Mouse (Mus musculus) kidney, adult 18-20 months (tissue): ENCODE measurements around the gene Nmur1.

Experiments
- DNase-seq: peaks from one replicate; pipeline ENCODE4 v3.0.0; 2021

Nmur1 gene

DNA sequence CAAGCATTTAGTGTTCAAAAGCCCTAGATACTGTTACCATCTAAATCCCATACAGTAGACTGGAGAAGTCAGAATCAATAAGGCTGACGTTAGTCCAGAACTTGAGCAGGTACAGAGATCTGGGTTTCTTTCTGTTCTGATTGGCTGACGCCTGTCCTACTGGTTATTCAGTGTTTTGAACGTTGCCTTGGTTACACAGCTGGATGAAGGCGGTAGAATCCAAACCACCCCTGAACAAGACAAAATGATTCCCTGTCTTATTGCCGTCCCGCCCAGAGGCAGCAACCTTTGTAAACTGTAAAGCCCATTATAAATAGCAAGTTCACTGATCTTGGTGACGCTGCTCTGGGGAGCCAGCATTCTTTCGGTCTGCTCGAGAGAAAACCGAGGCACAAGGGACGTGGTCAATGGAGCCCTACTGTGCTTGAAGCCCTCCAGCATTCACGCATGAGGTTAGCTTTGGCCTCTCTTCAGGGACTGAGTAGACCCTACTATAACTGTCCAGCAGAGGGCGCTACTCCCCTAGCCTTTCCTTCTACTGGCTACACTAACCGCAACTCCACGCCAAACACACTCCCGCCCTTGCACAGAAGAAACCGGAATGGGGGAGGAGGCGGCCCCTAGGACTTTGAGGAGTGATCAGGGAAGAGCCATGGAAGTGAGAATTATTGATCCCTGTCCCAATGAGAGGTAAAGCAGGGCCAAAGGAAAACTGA lies 14.3 kb upstream of the Nmur1 start:
- DNase-seq: peak; percentile 94

DNA sequence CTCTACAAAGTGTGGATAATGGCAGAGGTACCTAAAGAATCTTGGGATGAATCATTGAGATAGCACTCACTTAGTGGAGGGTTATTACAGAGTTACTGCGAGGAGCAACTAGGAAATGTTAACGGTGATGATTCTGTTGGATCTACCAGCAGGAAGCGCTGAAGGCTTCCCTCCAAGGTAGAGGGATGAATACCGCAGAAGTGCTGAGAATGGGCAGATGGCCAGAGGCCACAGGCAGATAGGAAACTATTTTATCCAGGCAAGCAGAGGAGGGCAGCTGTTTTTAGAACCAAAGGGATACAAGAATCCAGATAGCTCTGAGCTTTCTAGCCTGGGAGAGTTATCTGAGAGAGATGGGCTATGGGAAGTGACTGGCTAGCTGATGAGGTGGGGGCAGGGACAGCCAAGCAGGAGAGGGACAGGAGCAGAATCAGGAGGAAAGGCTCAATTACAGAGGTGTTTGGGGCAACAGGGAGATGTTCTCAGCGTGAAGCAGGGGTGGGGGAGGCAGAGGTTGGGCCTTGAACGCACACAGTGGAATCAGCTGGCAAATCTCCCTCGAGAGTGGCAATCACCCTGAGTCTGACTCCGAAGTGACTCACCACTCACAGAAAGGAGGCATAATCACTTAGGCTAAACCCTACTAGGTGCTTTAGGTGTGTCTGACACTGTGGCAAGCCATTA lies 13.6 kb upstream of the Nmur1 start:
- no peak for DNase-seq

DNA sequence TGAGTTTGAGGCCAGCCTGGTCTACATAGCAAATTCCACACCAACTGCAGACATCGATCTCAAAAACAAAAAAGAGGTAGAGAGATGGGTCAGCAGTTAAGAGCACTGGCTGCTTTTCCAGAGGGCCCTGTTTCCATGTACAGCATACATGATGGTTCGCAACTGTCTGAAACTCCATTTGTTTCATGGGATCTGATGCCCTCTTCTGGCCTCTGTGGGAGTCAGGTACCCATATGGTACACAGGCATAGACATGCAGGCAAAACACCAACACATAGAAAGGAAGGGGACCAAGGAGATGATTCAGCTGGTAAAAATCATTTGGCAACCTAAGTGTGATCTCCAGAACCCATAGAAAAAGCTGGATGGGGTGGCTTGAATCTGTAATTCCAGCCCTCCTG lies 12.5 kb upstream of the Nmur1 start:
- DNase-seq: no peak

DNA sequence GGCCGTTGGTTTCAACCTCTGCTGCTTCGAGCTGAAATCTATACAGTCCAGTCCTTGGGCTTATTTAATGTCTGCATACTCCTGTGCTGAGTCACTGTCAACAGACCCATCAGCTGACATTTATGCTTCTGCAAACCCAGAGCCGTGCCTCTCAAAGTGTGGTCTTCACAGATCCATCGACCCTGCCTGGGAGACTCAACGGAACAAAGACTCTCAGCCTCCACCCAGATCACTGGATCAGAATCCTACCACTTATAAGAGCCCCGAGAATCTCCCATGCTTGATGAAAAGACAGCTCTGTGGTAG lies 11.9 kb upstream of the Nmur1 start:
- DNase-seq: no peak

DNA sequence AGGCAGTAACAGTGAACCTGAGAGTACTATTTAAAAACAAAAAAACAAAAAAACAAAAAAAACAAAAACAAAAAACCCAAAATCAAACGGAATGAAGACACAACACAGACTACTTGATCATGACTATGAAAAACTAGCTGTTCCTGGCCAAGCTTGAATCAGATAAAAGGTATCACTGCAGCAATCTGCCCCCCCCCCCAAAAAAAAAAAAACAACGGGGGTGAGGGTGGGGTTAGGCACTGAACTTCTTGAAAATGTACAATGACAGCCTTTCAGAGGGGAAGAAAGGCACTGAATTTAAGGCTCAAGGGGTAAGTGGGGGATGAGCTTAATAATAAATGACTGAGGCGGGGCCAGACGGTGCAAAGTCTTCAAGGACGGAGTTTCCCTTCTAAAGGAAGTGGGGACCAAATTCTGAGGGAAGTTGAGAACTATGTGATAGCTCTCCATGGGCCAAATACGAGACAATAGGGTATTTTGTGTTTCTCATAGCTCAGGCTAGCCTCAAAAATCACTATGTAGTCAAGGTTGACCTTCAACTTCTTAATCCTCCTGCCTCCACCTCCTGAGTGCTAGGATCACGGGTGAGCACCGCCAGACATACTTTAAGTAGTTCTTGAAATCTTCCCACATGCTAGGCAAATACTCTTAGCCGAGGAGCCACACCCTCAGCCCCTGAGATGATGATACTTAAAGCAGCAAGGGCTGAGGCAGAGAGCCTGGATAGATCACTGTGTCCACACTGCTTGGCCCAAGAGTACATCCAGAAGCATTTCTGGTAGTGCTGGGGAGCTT lies 11.4 kb upstream of the Nmur1 start:
- no peak for DNase-seq

DNA sequence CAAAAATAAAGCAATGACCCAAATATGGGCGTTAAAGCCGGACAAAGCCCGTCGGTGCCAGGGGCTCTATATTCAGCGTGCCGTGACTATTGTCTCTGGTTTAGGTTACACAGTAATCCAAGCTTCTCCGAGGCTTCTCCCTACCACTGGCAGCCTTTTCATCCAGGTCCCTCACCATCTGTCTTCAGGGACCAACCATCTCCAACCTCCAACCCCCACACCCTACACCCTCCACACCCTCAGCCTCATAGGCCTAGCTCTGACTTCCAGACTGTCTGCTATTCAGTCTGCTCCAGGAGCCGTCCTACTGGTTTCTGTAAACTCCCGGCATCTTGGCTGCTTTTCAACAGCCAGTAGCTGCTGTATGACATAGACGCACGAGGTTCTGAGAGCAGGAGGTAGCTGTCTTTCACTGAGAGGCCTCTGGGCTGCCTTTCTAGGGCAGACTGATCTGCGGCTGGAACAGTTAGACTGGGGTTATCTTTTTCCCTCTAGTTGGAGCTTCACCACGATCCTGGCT lies 9.3 kb upstream of the Nmur1 start:
- DNase-seq: peak; percentile 61

DNA sequence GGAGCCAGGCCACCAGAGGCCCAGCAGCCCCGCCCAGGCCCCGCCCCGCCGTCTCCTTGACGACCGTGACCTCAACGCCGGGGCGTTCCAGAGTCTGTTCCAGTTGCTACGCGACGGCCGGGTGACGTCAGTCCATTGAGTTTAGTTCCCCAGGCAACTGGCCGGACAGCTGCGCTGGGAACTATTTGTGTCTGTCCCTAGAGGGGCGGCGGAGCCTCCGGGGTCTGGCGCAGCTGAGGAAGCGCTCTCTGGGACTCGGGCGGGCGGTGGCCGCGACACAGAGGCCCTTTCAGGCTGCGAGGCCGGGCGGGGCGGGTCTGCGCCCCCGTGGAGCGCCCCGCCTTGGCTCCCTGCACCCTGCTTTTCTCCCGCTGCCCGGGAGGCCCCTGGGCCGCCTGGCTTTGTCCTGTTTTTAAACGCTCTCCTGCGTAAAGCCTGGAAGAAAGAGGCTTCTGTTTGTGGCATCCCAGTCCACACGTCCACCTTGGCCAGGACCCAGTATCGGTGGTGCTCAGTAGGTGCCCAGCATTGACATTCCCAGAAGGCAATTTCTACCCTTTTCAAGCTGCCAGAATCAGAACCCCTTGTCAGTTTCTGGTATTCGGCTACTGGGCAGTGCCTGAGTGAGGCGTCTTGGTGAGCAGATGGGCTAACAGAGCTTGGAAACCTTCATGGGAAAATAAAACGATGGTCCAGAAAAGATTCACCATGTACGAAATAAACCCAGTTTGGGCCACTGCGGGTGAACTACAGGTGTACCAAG lies 8.6 kb upstream of the Nmur1 start:
- peak; percentile 99 for DNase-seq

DNA sequence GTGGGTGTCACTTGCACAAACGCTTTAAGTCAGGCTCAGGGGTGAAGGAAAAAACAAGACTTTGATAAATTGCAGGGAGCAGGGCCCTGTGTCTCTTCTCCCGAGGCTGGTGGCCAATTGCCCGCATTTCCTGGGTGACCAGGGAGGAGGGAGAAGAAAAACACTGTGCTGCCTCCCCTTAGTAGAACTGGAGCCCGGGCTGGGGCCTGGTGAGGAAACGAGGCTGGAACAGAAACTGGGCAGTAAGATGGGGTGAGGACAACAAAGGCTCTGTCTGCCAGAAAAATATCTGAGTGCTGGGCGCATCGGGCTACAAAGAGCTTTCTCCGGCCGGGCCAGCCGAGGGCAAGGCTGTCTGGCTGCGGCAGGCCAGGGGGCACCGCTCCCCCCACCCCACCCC lies 8.0 kb upstream of the Nmur1 start:
- DNase-seq: no peak

DNA sequence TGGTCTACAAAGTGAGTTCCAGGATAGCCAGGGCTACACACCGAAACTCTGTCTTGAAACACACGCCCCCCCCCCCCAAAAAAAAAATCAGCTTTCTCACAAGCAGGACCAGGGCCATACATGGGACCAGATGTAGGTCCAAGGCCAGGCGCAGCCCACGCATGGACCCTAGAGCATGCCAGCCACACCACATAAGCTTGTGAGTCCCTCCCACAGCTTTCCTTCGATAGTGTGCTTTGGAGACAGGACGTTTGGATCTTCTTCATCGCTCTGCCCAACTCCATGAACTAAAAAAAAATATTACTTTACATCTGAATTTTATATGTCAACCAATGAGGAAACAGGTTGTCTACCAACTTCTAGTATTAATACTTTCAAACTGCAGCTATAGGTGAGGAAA lies 7.3 kb upstream of the Nmur1 start:
- DNase-seq: no peak

DNA sequence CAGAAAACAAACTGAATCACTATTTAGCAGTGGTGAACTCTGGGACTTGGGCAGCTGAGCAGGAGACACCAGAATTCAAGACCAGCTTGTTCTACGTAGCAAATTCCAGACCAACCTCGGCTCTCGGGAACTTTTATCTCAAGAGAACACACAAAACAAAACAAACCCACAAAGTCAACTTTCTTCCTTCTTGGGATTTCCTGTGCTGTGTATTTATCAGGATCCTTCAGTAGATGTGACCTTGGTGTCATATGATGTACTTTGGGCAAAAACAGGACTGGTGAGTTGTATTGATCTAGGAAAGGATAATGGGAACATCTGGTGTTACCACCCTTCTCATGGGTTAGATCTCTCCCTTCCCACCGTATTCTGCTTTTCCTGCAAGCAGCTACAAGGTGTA lies 6.8 kb upstream of the Nmur1 start:
- no peak for DNase-seq

DNA sequence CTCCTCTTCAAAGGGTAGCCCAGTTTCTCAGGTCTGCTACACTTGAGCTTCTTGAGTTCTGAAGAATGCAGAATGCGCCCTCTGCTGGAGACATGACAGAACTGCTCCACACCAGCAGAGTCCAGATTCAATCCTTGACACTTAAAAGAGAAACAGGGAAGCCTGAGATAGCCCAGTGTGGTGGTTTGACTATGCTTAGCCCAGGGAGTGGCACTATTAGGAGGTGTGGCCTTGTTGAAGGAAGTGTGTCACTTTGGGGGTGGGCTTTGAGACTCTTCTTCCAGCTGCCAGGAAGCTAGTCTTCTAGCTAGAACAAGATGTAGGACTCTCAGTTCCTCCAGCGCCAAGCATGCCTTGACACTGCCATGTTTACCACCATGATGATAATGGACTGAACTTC lies 4.0 kb upstream of the Nmur1 start:
- peak; percentile 78 for DNase-seq

DNA sequence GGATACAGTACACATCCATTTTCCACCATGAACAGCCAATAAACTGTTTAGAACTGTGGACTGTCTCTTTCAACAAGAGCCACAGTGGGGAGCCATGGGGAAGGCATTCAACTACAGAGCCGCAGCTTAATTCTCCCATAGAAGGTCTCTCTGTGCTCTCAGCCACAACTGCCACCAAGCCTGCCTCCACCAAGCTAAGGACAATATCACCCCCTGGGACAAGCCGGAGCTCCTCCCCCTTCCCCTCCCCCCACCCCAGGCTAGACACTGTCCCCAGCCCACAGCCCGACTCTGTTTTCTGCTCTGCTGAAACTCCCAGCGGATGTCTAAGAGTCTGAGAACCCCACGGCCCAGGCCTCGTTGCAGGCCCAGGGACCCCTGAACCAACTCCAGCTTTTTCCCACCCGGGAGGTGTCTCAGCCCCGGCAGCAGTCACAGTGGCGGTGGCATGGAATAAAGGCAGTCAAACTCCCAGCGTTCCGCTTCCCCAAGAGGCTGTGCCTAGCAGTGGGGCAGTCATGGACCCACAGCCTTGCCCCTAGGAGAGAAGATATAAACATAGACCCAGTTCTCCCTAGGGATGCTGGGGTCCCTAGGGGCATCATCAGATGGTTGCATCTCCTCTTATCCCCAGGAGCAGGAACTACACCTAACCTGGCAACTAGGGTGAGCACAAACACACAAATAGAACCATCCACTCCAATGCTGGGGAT lies 1.0 kb downstream of the Nmur1 start:
- no peak for DNase-seq

DNA sequence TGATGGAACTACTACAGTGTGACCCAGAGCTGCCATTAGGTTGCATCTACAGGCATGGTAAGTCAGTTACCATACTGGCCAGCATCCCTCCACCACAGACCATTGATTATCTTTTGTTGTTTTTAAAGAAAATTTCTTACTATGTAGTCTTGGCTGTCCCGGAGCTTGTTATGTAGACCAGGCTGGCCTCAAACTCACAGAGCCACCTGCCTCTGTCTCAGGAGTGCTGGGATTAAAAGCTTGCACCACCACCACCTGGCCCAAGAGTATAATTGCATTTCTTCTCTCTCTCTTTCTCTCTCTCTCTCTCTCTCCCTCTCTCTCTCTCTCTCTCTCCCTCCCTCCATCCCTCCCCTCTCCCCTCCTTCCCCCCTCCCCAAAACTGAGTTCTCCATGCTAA lies 1.7 kb downstream of the Nmur1 start:
- no peak for DNase-seq

DNA sequence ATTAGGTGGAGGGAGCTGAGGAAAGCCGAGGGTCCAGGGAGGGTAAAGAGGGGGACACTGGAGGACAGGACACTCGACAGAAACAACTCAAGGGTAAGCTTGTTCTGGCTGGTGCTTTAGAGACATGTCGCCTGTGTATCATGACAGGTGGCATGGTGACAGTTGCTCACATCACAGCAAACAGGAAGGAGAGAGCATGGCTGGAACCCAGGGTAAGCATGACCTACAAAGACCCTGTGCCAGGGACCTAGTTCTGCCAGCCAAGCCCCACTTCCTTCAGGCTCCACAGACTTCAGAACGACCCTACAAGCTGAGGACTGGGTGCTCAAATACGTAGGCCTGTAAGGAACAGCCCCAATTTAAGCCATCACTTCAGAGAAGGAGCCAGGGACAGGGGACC lies 2.1 kb downstream of the Nmur1 start:
- no peak for DNase-seq

DNA sequence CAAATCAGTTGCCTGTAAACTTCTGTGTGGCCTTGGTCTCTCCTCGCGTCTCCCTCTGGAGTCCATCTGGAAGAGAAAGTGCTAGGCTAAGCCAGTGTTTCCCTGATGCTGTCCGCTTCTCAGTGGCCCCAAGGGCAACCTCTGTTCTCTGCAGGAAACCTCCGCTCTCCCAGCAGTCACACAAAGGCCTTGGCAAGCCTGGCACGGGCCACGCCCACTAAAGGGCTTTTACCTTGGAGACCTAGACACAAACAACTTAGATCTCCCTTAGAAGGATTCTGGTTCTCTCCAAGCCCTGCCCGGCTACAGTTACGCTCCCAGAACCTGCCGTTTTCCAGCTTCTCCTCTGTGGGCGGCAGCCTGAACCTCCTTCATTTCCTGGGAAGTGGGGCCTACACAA lies 5.0 kb downstream of the Nmur1 start:
- DNase-seq: no peak

DNA sequence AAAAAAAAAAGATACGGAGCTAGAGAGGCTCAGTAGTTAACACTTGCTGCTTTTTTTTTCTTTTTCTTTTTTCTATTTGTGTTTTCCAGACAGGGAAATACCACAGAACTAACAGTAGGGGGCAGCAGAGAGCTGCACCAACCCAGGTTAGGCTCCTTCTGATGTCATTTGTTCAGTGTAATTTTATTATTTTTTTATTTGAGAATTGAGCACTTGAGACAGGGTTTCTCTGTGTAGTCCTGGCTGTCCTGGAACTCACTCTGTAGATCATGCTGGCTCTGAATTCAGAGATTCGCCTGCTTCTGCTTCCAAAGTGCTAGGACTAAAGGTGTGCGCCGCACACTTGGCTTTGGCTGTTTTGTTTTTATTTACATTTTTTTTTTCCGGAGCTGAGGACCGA lies 9.7 kb downstream of the Nmur1 start:
- no peak for DNase-seq

DNA sequence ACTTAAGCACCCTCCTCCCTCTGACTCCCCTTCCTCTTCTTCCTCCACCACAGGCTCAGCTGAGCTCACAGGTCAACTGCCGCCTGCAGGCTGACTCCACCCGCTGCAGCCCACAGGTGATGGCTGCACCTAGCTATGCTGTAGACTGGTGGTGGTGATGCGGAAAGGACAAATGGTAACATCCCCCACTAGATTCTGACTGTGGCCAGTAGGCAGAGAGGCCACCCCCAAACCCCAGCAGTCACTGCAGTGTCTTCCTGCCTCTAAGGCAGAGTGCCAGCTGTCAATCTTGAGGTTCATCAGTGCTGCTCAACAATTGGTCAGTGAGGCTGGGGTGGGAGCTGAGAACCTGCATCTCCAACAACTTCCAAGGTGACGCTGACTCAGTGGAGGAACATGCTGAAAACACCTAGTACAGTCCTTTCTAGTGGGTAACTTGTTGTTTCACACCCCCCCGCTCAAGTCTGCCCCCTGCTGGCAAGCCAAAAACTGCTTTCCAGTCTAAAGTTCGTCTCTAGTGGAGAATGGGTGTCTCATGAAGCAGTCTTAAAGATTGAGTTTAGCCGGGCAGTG lies 10.3 kb downstream of the Nmur1 start:
- DNase-seq: peak; percentile 27

DNA sequence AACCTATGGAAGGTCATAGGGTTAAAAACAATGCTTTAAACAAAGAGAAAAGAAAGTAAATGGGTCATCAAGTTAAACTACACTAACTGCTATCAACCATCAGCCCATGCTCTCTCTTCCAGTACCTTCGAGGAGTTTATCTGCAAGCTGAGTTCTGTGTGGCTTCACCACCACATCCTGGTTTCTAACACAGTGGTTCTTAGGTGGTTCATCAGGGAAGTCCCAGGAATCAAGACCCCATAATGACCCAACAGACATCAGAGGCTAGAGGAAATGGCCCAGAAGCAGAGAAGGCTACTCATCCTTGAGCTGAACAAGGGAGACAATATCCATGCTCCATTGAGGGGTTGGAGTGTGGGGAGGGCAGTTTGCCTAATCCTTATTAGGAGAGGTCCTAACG lies 10.9 kb downstream of the Nmur1 start:
- no peak for DNase-seq

DNA sequence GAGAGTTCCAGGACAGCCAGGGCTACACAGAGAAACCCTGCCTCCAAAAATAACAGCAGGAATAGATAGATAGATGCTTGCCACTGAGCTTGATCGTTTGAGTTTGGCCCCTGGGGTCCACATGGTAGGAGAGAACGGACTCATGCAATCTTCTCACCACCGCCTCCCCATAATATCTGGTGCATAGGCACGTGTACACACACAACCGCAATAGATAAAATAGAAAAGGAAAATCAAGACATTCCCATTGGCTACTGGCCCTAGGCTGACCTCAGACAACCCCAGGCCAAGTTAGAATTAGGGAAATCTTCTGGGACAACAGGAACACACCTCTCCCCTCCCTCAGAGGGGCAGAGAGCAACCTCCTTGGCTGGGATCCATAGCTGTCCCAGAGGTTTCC lies 11.3 kb downstream of the Nmur1 start:
- no peak for DNase-seq

DNA sequence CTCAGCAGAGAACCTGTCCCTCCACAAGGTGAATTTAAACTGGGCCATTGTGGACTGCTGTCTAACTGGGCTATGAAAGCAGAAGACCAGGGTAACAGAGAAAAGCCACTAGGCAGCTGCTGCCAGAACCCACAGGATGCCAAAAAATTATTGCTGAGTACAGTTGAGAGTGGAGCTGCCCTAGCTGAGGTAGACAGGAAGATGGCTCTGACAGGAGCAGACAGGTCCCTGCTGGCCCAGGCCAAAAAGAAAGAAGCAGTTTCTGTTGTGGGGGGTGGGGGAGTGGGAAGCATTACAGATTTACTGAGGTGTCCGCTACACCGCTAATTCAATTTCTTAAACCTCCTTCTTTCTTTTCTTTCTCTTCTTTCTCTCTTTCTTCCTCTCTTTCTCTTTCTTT lies 16.6 kb downstream of the Nmur1 start:
- no peak for DNase-seq

DNA sequence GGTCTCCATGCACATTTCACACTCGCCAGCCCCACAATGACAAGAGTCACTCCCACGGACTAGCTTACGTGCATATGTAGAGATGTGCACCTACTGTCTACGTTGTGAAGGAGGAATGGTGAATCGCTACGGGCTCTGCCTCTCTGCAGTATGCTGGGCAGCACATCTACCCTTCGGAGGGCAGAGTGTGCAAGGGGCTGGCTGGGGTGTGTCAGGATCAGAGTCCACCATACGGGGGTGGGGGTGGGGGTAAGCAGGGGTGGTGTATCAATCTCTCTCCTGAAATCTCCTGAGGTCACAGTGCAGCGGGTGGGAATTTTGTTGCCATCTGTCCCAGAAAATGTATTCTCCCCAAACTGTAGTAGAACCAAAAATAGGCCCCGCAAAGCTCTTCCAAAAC lies 17.5 kb downstream of the Nmur1 start:
- DNase-seq: no peak

DNA sequence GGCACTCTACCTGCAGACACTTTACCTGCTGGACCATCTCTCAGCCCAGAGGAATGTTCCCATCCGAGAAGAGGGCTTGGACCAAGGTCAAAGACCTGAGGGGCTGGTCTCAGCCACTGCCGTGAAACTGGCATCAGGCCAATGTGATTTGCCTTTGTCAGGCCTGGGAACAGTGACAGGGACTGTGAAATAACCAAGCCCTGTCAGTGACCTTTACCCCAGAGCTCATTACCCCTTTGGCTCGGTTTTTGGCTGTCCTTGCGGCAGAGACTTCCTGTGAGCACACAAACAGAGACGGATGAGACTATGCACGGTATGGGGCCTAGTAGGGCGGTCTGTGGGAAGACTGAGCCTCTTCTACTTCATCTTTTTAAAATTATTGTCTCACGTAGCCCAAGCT lies 19.1 kb downstream of the Nmur1 start:
- peak; percentile 29 for DNase-seq
